Mouse (Mus musculus): Measurements from ENCODE around the gene Grip1.

Gene Grip1

DNA sequence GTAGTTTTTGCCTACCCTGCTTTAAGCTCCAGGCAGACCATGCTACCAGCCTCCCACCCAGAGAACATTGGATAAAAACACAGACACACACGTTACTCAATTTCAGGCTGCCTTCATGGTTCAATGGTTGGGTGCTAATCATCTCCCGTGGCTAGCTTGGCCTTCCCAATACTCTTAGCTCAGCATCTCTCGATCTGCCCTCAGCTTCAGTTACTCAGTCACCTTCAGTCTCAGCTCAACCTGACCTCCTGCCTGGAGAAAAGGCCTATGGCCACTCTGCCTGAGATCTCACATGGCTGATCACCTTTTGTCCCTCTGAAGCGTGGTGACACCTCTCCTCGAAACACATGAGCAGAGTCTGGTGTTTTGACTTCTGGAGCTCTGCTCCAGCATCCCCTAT, 379.7 kb downstream of the Grip1 start:
- no peak for DNase-seq (ENCODE audit: low read depth, low spot score)

DNA sequence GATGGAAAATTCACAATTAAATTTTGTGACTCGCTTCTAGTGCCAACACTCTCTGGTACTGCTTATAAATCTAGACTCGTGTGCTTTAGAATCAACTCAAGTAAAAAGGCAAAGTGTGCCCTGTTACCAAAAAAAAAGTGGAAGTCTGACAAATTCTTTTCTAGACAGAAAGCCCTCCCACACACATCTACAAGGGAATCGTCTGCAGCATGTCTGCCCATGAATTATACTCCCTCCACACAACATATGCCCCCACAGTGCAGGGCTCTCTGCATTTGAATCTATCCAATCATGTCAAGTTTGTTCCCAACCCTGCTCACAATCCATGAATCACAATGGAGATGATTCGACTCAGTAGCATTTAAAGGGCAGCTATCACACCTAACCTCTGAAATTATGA, 380.5 kb downstream of the Grip1 start:
- DNase-seq (ENCODE audit: low read depth, low spot score) = no peak

DNA sequence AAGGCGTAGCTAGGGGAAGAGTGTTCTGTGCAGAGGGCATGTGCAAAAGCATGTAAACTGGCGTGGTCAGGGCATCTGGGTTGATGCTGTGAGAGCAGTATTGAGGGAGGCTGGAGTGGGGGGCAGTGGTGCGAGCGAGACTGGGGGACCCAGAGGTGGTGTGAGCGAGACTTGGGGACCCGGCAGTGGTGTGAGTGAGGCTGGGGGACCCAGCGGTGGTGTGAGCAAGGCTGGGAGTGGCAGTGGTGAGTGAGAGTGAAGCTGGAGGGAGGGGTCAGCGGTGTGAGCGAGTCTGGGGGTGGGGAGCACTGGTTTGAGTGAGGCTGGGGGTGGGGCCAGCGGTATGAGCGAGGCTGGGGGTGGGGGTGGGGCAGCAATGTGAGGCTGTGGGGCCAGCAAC, 386.0 kb downstream of the Grip1 start:
- DNase-seq (ENCODE audit: low read depth, low spot score) = no peak

DNA sequence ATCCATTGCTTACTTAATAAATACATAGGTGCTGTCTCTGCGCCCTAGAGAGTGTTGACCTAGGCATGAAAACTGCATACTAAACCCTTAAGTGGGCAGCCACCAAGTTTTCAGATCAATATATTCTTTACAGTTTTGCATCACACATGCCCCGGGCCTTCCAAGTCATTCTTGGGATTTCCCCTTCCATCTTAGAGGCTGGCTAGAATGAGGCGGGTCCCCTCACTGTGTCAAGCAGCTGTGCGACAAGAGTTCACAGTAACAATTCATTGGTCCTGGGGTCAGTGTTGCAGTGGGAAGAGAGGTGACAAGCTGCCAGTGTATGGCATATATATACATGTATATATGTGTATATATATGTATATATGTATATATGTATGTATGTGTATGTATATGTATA, 388.4 kb downstream of the Grip1 start:
- no peak for DNase-seq (ENCODE audit: low read depth, low spot score)

DNA sequence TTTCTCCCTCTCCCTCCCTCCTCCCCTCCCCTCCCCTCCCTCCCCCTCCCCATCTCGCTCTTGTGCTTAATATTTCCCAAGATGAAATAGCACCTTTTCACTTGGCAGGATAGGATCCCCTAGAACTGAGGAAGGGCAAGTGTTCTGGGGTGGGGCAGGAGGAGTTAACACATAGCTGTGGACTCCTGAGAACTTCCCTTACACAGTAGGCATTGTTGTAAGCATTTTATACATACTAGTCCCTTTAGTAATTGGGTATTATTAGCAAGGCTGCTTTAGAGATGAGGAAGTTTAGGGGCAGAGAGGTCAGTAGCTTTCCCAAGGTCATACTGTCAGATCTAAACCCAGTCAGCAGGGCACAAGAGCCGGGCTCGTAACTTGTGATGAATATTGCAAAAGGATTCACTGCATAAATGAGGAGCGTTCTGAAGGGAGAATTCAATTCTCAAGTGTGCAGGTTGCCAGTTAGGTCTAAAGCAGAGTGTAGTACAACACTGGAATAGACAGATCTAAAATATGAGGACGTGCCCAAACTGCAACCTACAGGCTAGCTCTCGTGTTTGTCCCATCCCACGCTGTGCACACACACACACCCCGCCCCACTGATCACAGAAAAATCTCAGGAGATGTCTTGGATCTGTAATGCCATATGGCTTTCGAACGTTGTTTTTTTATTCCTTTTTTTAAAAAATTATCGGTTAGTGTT, 392.2 kb downstream of the Grip1 start:
- DNase-seq (ENCODE audit: low read depth, low spot score) = no peak

DNA sequence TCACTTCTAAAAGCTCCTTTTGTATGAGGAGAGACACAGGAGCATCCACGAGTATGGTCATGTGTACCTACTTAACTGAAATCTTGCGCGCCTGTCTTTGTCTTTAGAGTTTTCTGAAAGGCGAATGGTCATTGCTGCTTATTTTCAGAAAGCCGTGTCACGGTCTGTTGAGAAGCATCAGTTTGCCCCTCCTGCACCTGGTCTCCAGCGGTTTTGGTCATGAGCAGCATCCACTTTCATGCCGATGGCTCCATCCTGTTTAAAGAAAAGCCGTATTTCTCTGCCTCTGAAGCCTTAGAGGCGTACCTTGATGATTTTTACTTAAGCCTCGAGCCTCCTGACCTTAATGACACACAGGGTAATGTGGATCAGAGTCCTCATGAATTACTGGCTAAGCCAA, 398.0 kb downstream of the Grip1 start:
- DNase-seq (ENCODE audit: low read depth, low spot score) = no peak

DNA sequence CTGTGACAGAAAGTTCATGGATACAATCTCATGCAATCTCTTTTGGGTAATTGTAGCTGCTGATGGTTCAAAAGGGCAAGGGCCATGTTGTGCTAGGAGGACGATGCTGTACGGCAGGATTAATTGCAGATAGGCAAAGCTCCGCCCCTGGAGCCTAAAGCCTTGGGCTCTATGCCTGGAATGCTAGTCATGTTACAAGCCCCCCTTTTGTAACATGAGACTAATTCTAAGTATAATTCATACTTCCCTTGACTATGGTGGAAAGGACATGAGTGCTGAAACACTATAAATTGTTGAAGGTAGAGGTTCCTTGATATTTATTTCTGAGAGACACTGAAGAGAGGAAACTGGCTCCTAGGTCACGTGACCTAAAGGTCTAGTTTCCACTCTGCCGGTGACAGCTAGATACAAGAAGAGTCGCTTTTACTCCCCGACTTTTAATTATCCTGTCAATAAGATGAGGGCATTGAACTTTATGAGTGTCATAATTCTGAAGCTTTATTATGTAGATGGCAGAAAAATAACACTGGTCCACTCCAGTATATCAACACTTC, 399.0 kb downstream of the Grip1 start:
- no peak for DNase-seq (ENCODE audit: low read depth, low spot score)

DNA sequence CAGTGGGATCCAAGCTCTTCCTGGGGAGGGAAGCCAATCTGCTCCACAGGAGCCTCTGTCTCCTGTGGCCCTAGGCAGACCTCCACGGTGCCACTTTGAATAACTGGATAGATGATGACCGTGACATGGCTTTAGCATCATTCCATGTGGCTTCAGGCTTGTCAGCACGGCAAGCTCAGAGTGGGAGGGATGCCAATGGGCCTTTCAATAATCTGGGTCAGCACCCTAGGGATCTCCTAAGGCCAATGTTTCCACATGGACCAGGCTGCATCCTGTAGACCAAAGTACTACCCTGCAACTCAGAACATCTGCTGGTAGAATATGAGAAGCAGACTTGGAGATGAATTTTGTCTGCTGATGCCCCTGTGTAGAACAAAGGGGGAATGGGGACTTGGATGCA, 414.1 kb downstream of the Grip1 start:
- no peak for DNase-seq (ENCODE audit: low read depth, low spot score)

DNA sequence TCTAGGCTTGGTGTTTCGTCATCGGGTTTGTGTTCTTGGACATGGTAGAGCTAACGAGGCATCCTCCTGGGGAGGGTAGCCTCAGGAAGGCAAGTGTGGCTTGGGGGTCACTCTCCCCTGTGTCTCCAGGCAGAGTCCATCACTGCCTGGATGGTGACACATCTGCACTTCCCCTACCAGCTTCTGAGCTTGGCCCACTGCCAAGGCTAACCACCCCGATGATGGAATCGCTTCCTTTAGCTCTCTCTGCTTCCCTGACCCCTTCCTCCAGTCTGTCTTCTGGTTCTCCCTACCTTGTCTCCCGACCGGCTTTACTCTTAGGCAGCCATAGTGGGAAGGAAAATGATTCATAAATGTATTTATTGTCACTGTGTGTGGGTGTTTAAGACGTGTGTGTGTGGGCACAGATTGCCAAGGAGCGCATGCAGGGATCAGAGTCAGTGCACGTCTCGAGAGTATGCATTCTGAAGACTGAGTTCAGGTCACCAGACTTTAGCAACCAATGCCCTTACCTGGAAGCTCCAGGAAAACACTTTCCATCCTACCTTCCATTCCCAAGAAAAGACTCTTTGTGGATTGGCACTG, 415.5 kb downstream of the Grip1 start:
- DNase-seq (ENCODE audit: low read depth, low spot score) = no peak

DNA sequence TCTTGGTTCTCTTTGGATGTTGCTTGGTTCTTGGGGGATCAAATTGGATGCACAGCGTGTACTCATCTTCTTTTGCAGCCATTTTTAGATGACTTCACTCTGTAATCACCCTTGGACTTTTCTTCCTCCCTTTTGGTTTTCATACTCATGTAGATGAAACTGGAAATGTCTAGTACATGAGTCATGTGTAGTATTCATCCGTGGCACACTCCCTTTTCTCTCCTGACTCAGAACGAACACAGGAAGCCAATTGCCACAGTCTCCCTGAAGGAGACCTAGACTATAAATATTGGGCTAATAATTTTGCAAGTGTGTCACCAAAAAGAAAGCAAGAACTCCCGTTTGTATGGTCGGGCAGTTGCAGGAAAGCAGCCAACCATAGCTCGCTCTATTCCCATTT, 423.1 kb downstream of the Grip1 start:
- no peak for DNase-seq (ENCODE audit: low read depth, low spot score)

DNA sequence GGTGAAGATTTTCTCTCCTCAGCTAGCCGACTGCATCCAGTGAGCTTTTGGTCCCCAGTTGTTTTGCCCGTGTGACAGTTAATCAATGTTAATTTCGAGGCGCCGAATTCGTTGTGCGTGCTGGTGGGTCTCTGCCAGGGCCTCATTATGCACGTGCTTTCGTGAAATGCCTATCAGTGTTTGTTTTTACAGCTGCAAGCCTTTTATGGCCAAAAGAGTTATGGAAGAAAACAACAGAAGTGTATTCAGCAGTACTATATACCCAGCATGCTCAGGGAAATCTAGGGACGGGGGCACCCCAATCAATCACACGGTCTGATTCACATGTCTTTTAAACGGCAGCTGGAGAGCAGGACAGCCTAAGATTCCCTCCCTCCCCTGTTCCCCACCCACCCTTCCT, 424.7 kb downstream of the Grip1 start:
- DNase-seq (ENCODE audit: low read depth, low spot score) = no peak

DNA sequence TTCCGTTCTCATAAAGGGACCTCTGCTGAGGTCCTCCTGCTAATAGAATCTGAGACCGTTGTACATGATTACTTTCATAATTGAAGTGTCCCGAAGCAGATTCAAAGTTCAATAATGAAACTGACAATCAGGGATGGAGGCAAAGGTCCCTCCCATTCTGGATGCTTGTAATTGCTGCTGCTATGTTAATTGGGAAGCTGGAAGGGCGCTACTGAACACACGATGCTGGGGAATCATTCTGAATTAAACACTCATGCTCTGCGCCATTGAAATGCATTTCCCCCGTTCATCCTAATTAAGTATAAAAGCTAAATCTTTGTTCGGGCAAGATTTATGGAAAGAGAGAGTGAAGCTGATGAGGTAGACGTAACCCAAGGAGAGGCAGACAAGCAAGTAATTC, 431.0 kb downstream of the Grip1 start:
- no peak for DNase-seq (ENCODE audit: low read depth, low spot score)

DNA sequence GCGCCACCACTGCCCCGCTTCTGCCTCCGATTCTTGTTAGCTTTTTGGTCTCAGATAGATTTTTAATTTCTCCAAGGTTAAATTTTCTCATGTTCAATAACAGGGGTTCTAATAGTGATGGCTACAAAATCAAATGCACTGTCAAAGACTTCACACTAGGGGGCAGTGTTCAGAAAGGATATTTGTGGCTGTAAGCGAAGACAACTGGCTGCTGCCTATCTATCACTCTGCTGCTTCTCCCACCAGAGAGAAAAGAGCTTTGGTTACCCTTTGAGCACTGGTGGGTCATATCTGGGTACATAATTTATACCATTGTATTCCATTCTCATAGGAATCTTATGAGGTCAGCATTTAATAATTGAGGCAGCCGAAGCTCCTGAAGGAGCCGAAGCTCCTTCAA, 431.9 kb downstream of the Grip1 start:
- DNase-seq (ENCODE audit: low read depth, low spot score) = no peak

DNA sequence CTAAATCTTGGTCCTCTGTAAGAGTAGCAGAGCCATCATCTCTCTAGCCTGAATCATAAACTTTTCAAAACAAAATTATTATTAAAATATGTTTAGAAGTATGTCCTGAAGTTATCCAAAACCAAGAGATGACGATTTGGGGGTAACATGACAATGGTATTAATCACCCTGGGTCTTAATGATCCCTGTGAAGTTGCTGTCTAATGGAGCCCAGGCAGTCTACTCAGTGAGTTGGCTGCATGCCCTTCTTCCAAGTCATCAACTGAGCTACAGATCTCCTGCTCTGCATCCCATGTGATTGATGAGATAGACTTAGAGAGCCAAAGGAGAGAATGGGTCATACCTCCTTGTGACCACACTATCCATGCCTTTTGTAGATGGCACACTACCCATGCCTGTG, 433.1 kb downstream of the Grip1 start:
- DNase-seq (ENCODE audit: low read depth, low spot score) = no peak

DNA sequence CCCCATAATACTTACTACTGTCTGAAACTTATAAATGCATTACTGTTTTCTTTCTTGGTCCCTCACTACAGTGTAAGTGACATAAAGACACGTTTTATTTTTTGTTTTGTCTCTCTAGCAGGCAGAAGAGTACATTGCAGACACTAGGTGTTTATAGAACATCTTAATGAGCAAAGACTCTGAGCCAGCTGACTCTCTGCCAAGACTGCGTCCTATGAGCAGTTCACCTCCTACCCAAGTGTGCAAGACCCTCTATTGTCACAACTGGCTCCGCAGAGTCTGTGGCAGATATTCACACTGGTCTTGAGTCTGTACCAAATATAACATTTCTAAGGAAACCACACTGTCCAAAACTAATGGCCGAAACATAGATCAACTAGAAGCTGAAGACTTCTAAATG, 449.1 kb downstream of the Grip1 start:
- no peak for DNase-seq (ENCODE audit: low read depth, low spot score)

DNA sequence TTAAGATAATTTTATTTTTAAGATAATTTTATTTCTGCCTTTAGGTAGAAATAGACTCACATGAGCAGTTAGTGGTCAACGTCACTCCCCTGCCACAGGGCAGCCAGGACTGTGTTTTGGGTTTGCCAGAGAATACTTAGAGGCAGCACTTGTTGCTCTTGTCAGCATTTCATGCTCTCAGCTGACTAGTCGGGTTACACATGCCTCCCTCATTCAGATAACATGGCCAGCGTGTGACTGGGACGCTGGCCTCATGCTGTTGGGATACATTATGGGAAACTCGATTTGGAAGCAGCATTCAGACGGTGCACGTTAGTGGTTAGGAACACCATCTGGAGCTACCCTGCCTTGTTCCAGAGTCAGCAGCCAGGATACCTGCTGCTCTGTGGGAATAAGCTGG, 453.2 kb downstream of the Grip1 start:
- no peak for DNase-seq (ENCODE audit: low read depth, low spot score)

DNA sequence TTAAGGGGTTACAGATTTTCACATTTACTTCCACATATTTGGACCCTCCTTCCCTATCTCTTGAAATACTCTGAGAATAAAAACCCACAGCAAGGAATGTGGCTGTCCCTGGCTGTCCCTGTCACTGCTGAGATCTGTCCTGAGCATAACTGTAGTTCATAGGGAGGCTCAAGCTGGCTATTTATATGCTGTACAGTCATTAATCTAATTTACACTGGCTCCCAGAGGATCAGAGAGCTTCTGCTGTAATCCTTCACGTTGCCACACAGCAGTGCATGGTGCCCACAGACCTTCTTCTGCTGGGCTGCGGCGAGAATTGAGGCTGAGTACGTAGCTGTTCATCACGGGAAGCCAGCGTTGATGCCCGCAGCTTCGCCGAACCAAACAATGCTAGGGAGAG, 464.4 kb downstream of the Grip1 start:
- no peak for DNase-seq (ENCODE audit: low read depth, low spot score)

DNA sequence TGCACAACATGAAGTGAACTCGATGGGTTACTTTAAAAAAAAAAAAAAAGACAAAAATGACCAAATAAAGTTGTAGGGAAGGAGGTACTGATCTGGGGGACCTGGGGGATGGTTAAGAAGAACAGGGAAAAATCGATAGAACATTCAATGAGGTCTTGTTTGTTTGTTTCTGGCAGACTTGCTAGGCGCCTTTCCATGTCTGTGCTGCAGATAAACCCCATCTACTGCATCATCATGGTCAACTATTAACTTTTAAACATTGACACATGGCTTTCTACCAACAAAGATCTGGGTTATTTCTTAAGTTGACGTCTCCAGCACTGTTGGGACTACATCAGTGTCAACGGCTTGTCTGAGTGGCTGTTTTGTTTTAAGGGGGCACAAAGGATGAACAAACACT, 474.3 kb downstream of the Grip1 start:
- DNase-seq (ENCODE audit: low read depth, low spot score) = no peak

DNA sequence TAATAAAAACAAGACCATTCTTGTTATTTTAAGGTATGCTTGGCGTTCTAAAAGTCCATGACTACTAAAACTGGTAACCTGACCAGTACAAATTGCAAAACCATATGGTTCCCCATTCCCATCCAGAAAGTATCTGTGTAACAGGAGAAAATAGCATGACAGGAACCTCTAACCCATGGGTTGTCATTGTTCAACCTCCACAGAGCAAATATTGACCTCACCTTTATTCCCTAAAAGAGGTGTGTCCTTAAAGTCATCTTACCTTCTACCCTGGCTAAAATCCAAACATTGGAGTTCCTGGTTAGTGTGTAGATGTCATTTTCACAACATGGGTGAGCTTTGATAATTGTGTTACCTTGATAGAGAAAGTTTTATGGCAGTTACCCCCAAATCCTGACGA, 475.3 kb downstream of the Grip1 start:
- no peak for DNase-seq (ENCODE audit: low read depth, low spot score)

DNA sequence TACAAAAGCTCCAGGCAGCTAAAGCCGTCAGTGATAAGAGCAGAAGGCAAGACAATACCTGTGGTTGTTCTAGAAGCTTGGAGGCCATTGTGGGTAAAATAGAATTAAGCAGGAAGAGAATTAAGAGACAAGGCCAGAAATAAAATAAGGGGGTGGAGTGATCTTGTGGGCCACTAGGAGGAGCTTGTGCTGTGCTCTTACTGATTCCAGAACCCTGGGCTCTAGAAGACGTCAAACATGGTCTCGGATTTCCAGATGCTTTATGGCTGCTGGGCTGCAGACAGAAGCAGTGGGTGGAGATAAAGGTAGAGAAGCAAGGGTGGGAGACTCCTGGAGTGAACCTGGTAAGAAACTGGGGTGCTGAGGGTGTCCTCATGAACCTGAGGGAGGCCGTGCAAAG, 479.2 kb downstream of the Grip1 start:
- DNase-seq (ENCODE audit: low read depth, low spot score) = no peak

DNA sequence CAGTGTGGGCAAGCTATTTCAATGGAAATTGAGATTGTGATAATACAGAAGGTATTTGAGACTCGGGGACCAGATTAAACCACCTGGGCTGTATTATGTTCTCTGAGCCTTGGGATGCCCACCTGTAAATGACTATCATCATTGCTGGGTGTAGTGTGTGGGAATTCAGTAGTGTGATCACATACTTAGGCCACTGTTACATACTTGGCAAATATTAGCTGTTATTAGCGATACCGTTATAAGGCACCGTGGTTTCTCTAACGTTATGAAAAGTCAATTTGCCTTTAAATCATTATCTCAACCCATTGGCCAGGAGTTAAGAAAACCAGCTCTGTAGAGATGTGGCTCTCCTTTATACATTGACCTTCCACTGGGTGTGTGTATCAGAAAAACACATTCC, 479.7 kb downstream of the Grip1 start:
- DNase-seq (ENCODE audit: low read depth, low spot score) = no peak

DNA sequence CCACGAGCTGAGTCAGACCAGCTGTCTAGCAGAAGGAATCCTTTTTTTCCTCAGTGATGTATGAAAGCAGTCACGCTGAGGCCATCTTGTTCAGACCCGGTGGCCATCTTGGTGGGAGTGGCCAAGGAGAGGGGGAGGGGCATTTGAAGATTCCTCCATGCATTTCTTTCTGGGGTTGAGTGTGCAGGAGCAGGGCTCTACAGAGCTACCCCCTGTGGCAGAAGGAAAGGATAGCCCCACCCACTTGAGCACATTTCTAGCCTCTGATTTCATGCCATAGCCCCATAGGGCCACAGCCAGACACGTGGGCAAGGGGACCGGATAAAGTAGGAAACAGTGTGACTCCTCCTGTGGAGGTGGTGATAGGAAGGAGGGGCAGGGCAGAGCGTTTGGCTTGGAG, 481.6 kb downstream of the Grip1 start:
- DNase-seq (ENCODE audit: low read depth, low spot score) = no peak

DNA sequence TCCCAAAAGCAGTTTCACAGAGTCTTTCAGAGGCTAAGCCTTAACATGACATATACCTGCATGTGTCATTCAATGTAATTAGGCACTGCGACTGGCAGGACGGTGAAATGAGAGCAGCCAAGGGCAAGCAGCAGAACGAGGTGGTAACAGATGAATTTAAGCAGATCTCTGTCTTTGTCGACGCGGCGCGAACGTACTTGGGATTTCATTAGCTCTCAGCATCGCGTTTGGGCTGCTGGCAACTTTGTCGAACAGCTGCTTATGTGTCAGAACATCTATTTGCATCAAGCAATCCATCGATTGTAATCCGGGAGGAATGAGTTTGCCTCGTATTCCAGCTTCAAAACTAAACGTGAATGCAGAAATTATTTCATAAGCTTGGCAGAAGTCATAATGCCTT, 483.9 kb downstream of the Grip1 start:
- DNase-seq (ENCODE audit: low read depth, low spot score) = no peak

DNA sequence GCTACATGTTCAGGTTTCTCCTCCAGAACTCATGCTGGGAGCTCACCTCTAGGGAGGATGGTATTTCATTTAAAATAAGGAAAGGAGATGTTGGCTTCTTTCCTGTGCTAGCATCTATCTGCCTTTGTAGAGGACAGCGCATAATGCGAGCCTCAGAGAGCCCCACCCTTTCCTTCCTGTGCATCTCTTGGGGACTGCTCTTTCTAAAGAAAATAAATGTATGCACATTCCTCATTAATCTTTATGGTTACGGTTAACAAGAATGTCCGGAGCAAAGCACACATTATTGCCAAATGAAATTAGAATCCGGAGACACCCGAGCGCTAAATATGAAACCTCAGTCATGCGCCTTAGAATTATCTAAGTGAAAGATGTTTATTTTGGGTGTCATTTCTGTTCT, 490.3 kb downstream of the Grip1 start:
- no peak for DNase-seq (ENCODE audit: low read depth, low spot score)

Data from CD4-positive helper T cell, adult 2 months (primary cell).